Mouse (Mus musculus) heart, adult 8-10 months (tissue): Measurements from ENCODE around the gene Svs4. TPM values are rescaled to one million over a fixed set of nuclear protein-coding genes. Genes with fewer than 3 reads are reported as not detected.
"Not testable (repeated sequence)": the region's sequence is repeated elsewhere in the genome, so short reads cannot be mapped to it uniquely, and the experiment has no call there.

Source experiments
- DNase-seq: peaks from one replicate; pipeline ENCODE4 v3.0.0; 2022; ENCODE audit warnings: low spot score
- total RNA-seq, 4 experiments: library from RNA; stranded (reverse); gene quantifications; 2 replicates each; pipeline ENCODE4 v1.2.4; 2022

Gene Svs4
- total RNA-seq: not detected

GRCm38 (mm10) chr2:164278359-164278758 is at the start of gene Svs4:
Gene Svs4 (minus strand): TSS chr2:164278459.
- no peak for DNase-seq

- no peak for DNase-seq
Measured at GRCm38 (mm10) chr2:164320983-164321382, 42.7 kb upstream of the Svs4 start.

GRCm38 (mm10) chr2:164316451-164316850 is 38.2 kb upstream of the Svs4 start, which contains the start of gene Svs6:
Gene Svs6 (plus strand): TSS chr2:164316751.
- not testable (repeated sequence) for DNase-seq

- not testable (repeated sequence) for DNase-seq
Measured at GRCm38 (mm10) chr2:164315460-164315859, 37.2 kb upstream of the Svs4 start.

- no peak for DNase-seq
Measured at GRCm38 (mm10) chr2:164312599-164312998, 34.3 kb upstream of the Svs4 start.

- not testable (repeated sequence) for DNase-seq
Measured at GRCm38 (mm10) chr2:164288968-164289367, 10.7 kb upstream of the Svs4 start, which contains the start of gene Svs3a. Gene Svs3a (plus strand): TSS chr2:164289268.

- DNase-seq: not testable (repeated sequence)
Measured at GRCm38 (mm10) chr2:164256540-164256939, 21.7 kb downstream of the Svs4 start, which contains the start of gene Svs3b. Gene Svs3b (minus strand): TSS chr2:164256640.

- DNase-seq: no peak
Measured at GRCm38 (mm10) chr2:164238366-164238765, 39.9 kb downstream of the Svs4 start, which contains the start of gene Svs2. Gene Svs2 (minus strand): TSS chr2:164238466.

- no peak for DNase-seq
Measured at GRCm38 (mm10) chr2:164232671-164233070, 45.6 kb downstream of the Svs4 start.

- DNase-seq: no peak
Measured at GRCm38 (mm10) chr2:164228361-164229070, 49.7 kb downstream of the Svs4 start.

Other genes with a start within 250 kb of the Svs4 start
- 10 to 100 TPM; 14.1 to 21.5 (median 16.9) TPM for gene Stk4, start 208.1 kb downstream of the Svs4 start, total RNA-seq
- 10 to 100 TPM; 18.3 to 24.4 (median 20.0) TPM for gene Tomm34, start 207.3 kb downstream of the Svs4 start, total RNA-seq
- gene Kcns1, start 107.3 kb downstream of the Svs4 start, total RNA-seq: under 1 TPM in 2 of 4 experiments, not detected in 2; 0.09 TPM
- not detected for gene Wfdc5, start 95.7 kb downstream of the Svs4 start, total RNA-seq
- gene Wfdc12, start 87.9 kb downstream of the Svs4 start, total RNA-seq: not detected
- not detected for gene Wfdc15a, start 78.3 kb downstream of the Svs4 start, total RNA-seq
- gene Wfdc15b, start 56.8 kb downstream of the Svs4 start, total RNA-seq: not detected
- not detected for gene Svs2, start 40.0 kb downstream of the Svs4 start, total RNA-seq
- not detected for gene Svs3b, start 21.8 kb downstream of the Svs4 start, total RNA-seq
- gene Svs3a, start 10.8 kb upstream of the Svs4 start, total RNA-seq: not detected
- not detected for gene Svs6, start 38.3 kb upstream of the Svs4 start, total RNA-seq
- not detected for gene Svs5, start 54.3 kb upstream of the Svs4 start, total RNA-seq
- 100 to 1,000 TPM in 1 of 4 experiments, 1 to 10 TPM in 3; 1.1 to 110 (median 2.3) TPM for gene Slpi, start 110.6 kb upstream of the Svs4 start, total RNA-seq
- gene Rbpjl, start 124.7 kb upstream of the Svs4 start, total RNA-seq: not detected
- gene Matn4, start 126.7 kb upstream of the Svs4 start, total RNA-seq: under 1 TPM; 0.25 to 0.50 (median 0.29) TPM
- 10 to 100 TPM; 14.9 to 23.0 (median 20.7) TPM for gene Sdc4, start 165.4 kb upstream of the Svs4 start, total RNA-seq
- 10 to 100 TPM; 25.2 to 28.5 (median 25.8) TPM for gene Sys1, start 178.5 kb upstream of the Svs4 start, total RNA-seq
- 1 to 10 TPM; 3.6 to 6.7 (median 5.5) TPM for gene Gm20458, start 182.5 kb upstream of the Svs4 start, total RNA-seq
- gene Trp53tg5, start 195.3 kb upstream of the Svs4 start, total RNA-seq: not detected
- 10 to 100 TPM; 11.3 to 15.0 (median 12.6) TPM for gene Dbndd2, start 207.6 kb upstream of the Svs4 start, total RNA-seq
- 10 to 100 TPM; 32.0 to 34.8 (median 33.9) TPM for gene Pigt, start 219.1 kb upstream of the Svs4 start, total RNA-seq